Mouse (Mus musculus) granulocyte monocyte progenitor cell, adult 5-6 weeks (primary cell): ENCODE results near the gene Hs3st3b1. TPM values are rescaled to one million over a fixed set of nuclear protein-coding genes. Genes with fewer than 3 reads are reported as not detected.
A peak's percentile ranks its signal among the peaks of the same experiment; 100 is the strongest.

Source experiments
- ATAC-seq: replicated peaks from 2 replicates; pipeline ENCODE4 v1.8.0; 2016; ENCODE audit warnings: mild to moderate bottlenecking, moderate TSS enrichment, inconsistent platforms; ENCODE audit not compliant: poor library complexity, severe bottlenecking
- total RNA-seq, 2 experiments: library from RNA; stranded (forward) in 1 of 2; stranded (reverse) in 1 of 2; fragments of 200-712, 200-1000 nt in 1 of 2; fragments of >200 nt in 1 of 2; fragmentation: Nextera tagmentation in 1 of 2; gene quantifications; 2 replicates each; pipeline ENCODE4 v1.2.3; 2014 to 2017

The Hs3st3b1 gene
- total RNA-seq (2014; fragmentation: Nextera tagmentation): 0.52 TPM in 1 of 2 replicates, not detected in the other
- total RNA-seq (2017): 0.36 and 0.52 TPM in 2 replicates

DNA sequence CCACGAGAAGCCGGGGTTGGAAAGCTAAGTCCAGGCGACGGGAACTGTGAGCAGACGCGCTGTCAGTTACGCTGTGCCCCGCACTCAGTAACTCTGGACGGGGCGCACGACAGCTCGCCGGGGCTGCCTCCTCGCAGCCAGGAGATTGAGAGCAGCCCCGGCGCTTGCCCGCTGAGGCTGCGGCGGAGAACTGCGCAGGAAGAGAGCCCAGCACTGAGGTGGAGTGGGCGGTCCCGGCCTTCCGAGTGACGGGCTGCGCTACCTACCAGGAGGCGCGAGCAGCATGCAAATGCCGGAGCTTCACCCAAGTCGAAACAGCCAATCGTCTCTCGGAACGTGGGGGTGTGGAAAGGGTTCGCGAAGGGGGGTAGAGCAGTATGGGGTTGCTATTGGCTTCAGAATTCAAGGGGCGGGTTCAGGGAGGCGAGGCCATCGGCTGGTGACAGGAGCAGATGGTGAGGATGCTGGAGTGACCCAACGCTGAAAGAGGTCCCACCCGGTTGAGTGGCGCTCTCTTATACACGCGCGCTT, at the start of gene Hs3st3b1:
TSS of gene Hs3st3b1 (minus strand) at position 200 of the 531 bp plus-strand sequence.
- ATAC-seq: peak; percentile 70

DNA sequence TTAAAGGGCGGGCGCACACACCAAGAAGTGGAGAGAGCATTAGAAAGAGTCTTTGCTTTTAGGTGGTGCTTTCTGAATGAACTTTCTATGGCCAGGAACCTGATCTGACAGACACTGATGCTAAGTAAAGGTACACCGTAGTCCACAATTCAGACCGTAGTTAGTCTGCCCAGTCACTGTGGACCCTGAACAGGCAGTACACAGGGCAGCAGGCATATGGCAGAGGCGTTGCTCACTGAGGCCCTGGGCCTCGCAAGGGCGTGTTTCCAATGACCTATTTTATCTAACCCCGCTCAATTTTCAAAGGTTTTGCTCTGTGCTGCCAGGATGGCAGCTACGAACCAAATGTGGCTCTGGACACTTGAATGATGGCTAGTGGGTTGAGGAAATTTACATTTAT, 49.4 kb upstream of the Hs3st3b1 start:
- no peak for ATAC-seq

DNA sequence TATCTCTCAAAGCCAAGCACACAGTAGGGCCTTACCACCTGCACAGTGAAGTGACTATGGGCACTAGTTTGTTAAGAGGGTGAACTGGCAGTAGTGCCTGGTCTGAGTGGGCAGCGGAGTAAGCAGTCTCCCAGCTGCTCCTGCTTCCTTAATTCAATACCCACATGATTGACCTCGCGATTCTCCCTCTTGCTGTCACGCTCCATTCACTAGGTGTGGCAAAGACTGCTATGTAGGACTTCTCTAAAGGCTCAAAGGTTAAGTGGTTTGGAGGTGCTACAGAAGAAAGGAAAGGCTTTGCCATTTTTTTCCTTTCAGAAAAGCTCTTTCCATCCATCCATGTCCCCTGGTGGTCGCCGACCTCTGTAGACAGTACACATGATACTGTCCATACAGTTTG, 48.7 kb upstream of the Hs3st3b1 start:
- ATAC-seq: no peak

DNA sequence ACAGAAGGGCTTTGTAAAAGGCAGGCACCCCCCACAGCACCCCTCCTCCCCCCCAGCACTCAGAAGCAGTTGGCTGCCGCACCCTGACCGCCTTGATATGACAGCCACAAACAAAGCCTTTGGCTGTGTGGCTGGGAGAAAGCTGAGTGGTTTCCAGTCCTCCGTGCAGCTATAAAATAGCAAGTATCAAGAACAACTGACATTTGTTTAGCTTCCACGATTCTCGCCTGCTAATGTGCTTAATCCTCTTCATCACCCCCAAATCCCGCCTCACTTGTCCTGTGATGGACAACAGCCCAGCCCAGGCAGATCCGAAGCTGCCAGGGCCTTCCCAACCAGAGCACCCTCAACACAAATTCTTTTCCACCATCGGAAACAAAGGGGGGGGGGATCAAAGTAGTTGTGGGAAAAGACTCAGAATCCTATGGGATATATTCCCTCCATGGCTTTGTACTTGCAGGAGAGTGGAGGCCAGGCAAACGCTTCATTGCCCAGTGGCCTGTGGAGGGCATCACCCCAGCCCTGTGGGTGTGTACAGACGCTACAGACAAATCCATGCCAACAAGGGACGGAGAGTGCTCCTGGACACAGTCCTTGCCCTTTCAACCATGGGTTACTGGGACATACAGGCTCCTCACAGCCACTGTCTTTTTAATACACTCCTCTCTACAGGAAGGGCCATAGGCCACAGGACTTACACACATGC, 47.3 kb upstream of the Hs3st3b1 start:
- no peak for ATAC-seq

DNA sequence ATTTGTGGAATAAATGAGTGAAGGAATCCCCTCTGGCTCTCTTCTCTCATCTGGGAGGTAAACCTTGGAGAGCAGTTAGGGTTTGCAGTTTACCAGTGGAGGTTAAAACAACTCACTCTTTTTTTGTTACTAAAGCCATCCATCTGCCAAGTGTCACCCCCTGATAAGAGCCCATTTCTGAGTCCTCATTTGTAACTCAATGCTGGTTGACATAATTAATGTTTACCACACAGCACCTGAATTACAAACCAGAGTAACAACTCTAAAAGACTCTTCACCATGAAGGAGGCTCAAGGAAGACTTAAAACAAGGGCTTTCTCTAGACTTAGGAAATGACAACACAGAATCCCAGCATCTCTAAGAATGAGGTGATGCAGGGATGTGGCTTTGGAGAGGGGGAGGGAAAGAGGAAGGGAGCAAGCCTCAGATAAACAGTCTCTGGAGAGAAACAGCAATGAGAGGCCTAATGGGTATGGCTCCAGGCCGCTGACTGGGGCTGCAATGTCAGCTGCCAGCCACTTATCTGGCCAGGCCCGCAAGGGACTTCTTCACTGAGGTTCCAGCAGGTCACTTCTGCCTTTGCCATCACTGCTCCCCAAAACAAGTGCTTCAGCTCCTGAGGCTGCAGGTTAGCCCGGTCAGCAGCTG, 46.4 kb upstream of the Hs3st3b1 start:
- no peak for ATAC-seq

DNA sequence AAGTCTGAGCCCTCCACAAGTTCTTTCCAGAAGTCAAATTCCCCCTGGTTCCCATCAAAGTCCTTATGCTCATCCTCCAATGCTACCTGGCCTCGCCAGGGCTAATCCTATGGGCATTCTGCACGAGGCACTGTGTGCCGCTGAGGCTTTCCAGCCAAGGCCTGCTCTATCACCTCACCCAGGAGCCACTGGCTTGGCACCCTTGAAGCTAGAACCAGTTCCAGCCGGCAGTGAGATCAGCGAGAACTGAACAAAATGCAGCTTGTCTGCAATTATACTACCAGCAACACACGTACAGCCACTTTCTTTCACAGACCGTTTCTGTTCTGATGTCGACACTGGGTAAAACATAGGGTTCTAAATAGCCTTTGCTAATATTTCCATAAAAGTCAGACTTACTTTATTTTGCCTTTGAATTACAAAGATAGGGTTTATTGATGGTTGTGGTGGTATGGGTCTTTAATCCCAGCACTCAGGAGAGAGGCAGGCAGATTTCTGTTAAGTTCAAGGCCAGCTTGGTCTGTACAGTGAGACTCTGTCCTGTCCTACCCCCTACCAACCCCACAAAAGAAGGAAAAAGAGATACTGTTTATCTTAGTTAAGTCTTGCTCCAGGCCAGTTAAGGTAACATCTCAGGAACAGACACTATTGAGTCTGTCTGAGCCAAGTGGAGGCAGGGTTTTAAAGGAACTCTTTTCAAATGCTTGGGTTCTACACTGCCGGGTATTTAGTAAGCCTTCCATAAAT, 45.7 kb upstream of the Hs3st3b1 start:
- ATAC-seq: no peak

DNA sequence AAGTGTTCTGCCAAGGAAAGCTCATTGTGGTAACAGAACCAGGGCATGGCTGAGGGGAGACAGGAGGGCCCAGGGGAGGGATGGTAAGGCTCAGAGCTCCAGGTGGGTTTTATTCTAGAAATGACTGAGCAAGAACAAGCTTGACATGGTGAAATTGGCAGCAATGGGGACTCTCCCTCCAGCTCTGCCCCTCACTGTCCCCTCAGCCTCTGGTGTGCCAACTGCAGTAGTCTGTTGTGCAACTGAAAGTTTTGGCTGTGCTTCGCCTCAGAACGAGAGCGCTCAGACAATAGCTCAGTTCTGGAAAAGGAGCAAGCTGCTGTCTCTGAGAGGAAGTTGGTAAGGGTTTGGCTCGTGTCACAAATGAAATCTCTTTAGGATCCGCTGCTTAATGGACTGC, 43.3 kb upstream of the Hs3st3b1 start:
- ATAC-seq: peak; percentile 92

DNA sequence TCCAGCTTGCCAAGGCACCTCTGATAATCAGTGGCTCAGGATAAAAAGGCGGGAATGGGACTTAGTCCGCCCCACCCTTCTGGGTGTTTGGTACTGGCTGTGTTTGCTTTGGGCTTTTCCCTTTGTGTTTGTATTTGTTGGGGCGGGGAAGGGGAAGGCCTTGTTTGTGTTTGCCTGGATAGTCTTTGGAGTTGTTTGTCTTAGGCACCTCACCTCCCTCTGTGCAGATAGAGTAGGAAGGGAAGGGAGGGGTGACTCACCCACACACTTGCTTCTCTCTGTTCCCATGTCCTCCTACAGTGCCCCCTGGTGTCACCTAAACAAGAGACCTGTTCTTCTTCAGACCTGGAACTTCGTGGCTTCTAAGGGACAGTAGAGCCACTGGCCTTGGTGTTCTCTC, 35.1 kb upstream of the Hs3st3b1 start:
- peak; percentile 74 for ATAC-seq

DNA sequence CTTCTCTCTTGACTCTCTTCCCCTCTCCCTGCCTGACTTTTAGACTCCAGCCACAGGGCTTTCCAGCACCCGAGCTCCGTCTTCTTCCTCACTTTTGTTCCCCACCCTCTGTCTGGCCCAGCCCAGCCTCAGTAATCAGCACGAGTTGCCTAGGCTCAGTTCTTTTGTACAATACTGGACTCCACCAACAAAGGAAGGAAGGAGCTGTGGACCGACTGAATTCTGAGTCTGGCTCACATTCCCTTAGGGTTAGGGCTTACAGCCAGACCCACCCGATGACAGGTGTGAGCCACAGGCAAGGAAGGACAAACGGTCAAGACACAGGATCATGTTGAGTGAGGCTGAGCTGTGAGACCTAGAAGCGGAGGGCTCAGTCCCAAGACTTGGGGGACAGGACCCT, 34.7 kb upstream of the Hs3st3b1 start:
- ATAC-seq: no peak

DNA sequence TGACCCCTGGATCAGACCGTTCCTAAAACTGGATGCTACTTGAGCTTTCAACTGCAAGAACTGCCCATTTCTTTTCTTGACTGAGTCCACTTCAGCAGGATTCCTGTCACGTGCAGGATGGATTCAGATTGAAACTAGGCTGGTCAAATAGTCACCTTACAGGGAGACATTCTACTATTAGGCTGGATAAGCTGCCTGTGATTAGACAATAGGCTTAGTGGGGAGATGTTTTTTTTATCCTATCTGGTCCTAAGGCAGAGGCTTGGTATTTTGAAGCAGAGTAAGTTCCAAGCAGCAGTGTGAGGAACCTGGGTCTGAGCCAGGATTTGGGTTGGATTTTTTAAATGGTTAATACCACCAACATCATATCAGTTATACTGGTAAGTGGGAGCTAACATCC, 31.8 kb upstream of the Hs3st3b1 start:
- ATAC-seq: no peak

DNA sequence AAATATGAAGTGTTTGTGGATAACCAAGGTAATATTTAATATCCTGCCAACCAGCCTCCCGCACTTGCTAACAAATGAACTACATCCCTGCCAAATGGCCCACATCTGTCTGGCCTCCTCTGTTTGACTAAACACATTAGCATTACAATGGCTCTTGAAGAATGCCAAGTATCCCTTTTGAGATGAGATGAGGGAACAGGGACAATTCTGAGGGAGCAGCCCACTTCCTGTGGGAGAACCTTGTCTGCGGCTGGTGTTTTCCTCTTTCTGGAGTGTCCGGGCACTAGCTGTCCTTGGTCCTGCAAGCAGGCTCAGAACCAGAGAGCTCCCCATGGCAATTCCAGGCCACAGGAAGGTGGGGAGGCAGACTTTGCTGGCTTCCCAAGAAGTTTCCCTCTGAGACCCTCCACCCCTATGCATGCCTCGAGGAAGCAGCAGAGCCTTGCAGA, 30.7 kb upstream of the Hs3st3b1 start:
- no peak for ATAC-seq

DNA sequence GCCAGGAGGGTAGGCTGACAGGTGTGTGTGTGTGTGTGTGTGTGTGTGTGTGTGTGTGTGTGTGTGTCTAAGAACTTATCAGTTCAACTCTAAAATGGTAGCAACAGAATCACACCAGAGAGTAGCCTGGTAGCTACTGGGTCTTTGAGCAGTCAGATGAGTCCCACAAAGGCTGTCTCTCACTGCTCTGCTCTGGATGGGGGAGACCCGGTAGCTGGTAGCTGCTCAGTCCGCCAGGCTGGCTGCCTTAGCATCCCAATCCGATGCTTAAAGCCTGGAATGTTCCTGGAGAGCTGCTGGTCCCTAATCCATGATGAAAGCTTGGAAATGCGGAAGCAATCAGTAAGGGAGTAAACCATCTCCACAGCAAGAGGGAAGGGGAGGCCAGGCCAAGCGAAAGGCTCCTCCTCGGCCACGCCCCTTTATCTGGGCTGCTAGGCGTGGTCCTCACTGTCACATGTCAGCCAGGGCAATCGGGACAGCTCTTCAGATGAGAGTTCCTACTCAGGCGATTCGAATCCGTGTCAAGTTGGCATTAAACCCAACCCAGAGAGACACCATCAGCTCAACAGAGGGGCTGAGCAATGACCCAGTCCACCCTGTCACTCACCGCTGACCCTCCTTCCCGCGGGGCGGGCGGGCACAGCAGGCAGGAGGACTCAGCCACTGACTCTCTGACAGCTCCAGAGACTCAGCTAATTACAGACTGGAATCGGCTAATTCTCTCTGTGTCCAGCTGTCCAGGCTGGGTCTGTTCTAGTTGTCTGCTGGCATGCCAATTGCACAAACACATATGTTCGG, 29.9 kb upstream of the Hs3st3b1 start:
- peak; percentile 68 for ATAC-seq

DNA sequence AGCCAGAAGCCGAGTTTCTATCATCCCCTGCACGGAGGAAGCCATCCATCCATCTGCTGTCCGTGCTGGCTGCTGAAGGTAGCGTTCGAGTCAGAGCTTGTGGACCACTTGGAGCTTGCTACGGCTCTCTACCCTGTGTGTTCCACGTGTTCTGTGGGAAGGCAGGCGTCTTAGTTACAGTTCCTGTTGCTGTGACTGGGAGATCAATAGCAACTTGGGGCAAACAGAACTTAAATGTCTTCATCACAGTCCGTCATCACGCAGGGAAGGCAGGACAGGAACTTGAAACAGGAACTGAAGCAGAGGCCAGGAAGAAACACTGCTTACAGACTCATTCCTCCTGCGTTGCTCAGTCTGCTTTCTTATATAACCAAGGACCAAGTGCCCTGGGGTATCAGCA, 26.3 kb upstream of the Hs3st3b1 start:
- peak; percentile 91 for ATAC-seq

DNA sequence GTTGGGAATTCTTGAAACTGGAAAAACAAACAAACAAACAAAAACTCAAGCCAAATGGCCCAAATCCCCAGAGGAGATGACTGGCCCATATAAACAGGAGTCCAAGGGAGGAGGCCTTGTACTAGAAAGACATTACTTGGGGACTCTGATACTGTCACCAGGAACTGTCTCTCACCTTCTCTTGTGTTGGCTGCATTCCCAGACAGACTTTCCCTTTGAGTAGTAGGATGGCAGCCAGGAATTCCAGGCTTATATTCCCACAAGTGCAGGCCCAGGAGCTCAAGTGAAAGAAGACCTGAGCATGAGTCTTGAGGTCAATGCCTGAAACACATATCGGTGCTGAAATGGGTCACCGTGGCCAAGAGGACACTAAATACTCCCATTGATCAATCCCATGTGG, 24.9 kb upstream of the Hs3st3b1 start:
- ATAC-seq: no peak

DNA sequence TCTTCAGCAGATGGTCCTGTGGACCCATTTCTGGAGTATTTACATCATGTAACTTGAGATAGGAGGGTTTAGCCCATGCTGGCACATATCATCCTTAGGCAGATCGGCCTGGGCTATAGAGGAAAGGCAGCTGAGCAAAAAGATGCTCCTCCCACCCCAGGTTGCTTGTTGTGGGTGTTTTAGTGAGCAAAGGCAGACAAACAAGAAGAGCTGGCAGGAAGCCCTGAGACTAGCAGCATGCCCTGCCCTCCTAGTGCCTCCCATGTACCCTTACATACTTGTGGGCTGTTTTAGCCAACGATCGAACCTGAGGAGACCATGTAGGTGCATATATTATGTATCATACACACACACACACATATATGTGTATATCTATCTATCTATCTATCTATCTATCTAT, 21.9 kb upstream of the Hs3st3b1 start:
- no peak for ATAC-seq

DNA sequence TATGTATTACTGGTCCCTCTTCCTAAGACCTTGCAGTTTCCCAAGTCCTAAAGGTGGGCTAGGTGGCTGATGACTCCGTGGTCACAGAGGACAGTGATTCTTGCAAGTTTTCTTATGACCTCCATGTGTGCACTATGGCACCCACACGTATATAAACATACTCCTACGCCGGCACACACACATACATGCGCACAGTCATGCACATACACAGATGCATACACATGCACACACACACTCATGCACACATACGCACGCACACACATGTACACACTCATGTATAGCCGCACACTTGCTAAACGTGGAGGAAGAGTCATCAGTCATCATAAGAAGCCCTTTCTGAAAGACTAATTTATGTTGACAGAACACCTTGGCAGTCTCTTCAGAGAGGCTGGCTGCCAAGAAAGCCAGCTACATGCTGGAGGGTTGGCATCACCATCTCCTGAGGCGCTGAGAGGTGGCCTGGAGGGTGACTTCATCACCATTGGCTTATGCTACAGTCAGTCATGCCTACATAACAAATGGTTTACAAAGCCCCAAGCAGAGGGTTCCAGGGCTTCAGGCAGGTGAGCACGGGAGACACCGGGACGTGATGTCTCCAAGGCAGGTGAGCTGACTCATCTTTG, 21.3 kb upstream of the Hs3st3b1 start:
- ATAC-seq: no peak

DNA sequence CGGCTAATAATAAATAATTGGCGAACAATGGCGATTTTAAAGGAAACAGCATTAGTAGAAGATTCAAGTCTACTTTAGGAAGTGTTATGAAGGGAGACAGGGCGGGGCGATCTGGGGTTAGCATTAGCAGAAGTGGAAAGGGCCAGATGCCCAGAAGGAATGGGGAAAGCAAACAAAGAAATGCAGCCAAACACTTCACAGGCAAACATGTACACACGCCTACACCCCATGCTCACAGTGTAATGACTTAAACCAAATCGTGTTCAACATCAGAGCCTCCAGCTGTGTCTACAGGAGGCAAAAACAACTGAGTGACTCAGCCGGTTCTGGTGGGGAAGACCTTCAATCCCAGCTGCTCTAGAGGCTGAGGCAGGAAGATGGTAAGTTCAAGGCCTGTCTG, 20.1 kb upstream of the Hs3st3b1 start:
- ATAC-seq: no peak

DNA sequence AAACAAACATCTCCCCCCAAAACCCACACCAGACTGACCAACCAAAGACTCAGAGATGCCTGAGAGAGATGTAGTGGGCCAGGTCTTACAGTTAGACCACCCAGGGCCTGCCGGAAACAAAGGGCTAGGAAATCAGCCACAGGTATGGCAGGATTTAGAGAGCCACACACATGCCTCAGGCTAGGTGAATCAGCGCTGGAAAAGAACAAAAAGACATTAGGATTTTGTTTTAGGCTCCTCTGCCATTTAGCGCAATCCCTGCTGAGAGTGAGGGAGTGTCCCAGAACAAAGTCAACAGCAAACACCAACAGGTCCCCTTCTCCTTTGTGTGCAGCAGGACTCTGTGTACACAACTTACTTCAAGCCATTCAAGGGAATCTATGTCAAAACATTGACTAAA, 14.6 kb upstream of the Hs3st3b1 start:
- ATAC-seq: no peak

DNA sequence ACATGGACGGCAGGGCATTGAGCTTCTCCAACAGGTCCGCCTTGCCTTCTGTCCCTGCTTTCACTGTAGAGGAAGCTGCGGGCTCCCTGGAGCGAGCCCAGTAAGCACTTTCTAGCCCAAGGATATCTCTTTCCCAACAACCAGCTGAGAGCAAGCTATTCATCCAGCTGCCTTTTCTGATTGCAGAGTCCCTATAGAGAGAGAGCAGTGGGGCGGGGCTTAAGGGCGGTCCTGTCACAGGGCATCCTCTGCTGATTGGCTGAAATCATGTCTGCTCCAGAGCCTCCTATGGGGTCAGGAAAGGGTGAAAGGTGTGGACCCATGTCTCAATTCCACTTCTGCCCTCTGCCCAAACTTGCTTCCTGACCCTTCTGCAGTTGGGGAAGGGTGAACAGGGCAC, 4.8 kb upstream of the Hs3st3b1 start:
- ATAC-seq: no peak

DNA sequence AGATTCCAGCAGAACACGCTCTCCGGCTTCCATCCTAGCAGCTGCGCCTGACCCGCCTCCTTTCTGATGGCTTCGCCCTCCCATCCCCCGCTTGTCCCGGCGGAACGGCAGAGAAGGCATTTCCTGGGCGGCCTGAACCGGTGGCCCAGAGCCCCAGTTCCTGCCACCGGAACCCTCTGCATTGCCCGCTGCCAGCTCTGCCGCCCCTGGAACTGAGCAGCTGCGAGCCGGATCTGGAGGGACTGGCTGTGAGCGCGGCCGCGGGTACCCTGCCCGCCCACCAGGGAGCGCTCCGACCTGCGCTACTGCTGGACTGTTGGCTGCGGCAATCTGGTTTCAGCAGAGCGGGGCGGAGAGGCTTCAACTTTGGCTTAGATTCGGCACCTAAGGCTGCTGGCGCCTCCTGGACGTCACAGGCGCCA, 3.1 kb upstream of the Hs3st3b1 start:
- ATAC-seq: peak; percentile 43
